Mouse (Mus musculus): Measurements from ENCODE around the gene Ddc.

Ddc gene

DNA sequence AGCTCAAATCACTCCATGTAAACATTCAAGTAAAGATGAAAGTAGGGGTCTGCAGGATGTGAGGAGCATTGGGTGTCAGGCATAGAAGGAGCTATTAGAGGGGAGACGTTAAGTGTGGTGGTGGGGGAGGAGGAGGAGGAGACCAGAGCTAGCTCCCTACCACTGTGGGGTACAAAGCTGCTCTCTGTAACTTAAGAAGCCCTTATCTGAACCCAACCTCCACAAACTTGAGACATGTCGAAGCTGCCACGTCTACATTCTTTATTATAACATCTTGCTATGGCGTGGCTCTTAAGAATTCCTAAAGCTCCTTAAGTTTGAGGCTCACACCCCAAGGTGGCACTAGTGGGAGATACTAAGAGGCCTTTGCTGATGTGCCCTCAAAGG is 20.1 kb downstream of the Ddc start:
- in situ Hi-C loops (cut with MboI), result no loop called here

GRCm38 (mm10) chr11:11876366-11876765 is 21.6 kb downstream of the Ddc start:
- in situ Hi-C loops (cut with MboI), result no loop called here

GRCm38 (mm10) chr11:11875230-11875629 is 22.7 kb downstream of the Ddc start:
- in situ Hi-C loops (cut with MboI), result no loop called here

- in situ Hi-C loops (cut with MboI), result no loop called here
Measured at GRCm38 (mm10) chr11:11873023-11873908, 24.7 kb downstream of the Ddc start.

DNA sequence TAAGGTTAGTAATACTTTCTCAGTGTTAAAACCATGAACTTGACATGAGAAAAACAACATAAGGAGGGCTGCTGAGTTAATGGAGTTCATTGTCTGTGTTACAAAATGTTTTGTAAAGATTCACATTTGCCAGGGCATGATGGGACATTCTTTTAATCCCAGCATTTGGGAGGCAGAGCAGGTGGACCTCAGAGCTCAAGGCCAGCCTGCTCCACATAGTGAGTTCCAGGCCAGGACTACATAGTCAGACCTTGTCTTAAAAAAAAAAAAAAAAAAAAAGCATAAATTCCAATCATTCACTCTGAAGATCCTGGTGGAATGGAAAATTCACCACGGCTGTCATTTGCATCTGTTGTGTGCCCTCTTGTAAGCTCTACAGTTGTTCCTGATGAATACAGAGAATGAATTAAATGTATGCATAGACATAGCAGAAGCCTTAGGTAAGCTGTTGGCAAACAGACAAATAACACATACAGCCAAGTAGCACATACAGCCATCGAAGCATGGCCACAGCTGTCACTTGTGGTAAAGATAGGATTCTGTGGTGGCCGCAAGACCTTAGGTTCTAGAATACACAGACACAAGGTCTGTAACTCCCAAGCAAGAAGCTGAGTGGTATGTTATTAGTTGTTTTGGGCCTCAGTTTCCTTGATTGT is 25.7 kb downstream of the Ddc start:
- in situ Hi-C loops (cut with MboI), result no loop called here

- in situ Hi-C loops (cut with MboI), result no loop called here
Measured at GRCm38 (mm10) chr11:11871197-11871813, 26.6 kb downstream of the Ddc start.

DNA sequence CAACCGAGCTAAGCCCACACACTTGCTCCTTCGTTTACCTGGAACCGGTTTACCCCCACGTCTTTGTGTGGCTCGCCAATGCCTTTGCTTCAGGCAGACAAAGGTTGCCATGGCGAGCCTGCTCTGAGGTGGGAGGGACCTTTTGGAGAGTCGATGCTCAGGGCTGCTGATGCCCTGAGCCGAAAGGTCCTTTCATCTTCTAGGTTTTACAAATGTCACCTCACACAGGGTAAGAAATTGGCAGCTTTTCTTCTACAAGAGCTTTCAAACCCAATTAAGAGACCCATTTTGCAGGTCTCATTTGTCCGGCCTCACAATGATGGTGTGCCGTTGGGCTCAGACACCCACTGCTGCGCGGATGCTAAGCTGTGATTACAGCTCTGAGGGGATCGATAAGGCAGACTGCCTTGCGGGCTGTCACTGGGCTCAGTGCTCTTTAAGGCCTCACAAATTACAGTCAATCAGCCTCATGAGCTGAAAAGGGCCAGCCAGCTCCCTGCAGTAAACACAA is 29.9 kb downstream of the Ddc start:
- in situ Hi-C loops (cut with MboI), result no loop called here

GRCm38 (mm10) chr11:11866696-11867095 is 31.2 kb downstream of the Ddc start:
- in situ Hi-C loops (cut with MboI), result no loop called here

- in situ Hi-C loops (cut with MboI), result no loop called here
Measured at GRCm38 (mm10) chr11:11865128-11865527, 32.8 kb downstream of the Ddc start.

- in situ Hi-C loops (cut with MboI), result no loop called here
Measured at GRCm38 (mm10) chr11:11864446-11865101, 33.4 kb downstream of the Ddc start.

- in situ Hi-C loops (cut with MboI), result no loop called here
Measured at GRCm38 (mm10) chr11:11862502-11862901, 35.4 kb downstream of the Ddc start.

GRCm38 (mm10) chr11:11856959-11857358 is 41.0 kb downstream of the Ddc start:
- in situ Hi-C loops (cut with MboI), result no loop called here

DNA sequence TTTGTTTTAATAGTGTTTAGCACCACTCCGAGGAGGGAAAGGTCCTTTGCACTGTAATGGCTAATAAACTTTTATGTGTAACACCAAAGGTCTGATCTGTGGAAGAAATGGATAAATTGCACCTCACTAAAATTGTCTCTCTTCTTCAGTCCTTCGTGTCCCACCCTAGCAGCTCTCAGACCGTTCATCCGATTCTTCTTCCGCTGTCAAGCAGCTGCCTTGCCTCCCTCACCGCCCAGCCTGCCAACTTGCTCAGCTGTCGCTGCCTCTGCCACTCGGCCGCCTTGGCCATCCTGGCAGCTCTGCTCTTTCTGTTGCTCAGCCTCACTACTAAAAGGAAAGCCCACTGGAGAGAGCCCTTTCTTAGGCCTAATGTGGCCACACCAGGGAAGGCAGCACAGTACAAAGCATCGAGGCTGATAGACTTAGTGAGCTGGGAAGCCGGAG is 42.2 kb downstream of the Ddc start:
- in situ Hi-C loops (cut with MboI), result no loop called here

GRCm38 (mm10) chr11:11855061-11855672 is 42.8 kb downstream of the Ddc start:
- in situ Hi-C loops (cut with MboI), result no loop called here

DNA sequence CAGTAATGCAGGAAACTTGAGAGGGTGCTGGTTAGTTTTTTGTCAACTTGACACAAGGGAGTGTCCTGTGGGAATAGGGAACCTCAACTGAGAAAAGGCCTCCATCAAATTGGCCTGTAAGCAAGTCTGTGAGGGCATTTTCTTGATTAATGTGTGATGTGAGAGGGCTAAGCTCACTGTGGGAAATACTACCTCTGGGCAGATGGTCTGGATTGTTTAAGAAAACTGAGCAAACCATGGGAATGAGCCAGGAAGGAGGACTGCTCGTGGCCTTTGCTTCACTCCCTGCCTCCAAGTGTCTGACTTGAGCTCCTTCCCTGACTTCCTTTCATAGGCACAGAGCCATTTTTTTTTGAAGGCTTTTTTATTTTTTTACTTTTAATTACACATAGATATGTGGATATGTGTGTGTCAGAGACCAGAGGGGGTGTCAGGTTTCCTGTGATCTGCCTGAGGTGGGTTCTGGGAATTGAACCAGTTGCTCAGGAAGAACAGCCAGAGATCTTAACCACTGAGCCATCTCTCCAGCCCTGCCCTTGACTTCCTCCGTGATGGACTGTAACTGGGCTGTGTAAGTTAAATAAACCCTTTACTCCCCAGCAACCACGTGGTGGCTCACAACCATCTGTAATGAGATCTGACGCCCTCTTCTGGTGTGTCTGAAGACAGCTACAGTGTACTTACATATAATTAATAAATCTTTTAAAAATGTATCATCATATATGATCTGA is 44.0 kb downstream of the Ddc start:
- in situ Hi-C loops (cut with MboI), result no loop called here

GRCm38 (mm10) chr11:11851957-11852505 is 45.9 kb downstream of the Ddc start:
- in situ Hi-C loops (cut with MboI), result no loop called here

- in situ Hi-C loops (cut with MboI), result no loop called here
Measured at GRCm38 (mm10) chr11:11850476-11851267, 47.3 kb downstream of the Ddc start.

- in situ Hi-C loops (cut with MboI), result no loop called here
Measured at GRCm38 (mm10) chr11:11849513-11850311, 48.2 kb downstream of the Ddc start.

GRCm38 (mm10) chr11:11848467-11848866 is 49.5 kb downstream of the Ddc start:
- in situ Hi-C loops (cut with MboI), result no loop called here
